Mouse (Mus musculus): ENCODE results near the gene Arhgap15.

The Arhgap15 gene

GRCm38 (mm10) chr2:44165789-44166188 lies 417.2 kb downstream of the Arhgap15 start:
- DNase-seq (ENCODE audit: low read depth, low spot score) = no peak

GRCm38 (mm10) chr2:44166716-44167115 lies 418.1 kb downstream of the Arhgap15 start:
- no peak for DNase-seq (ENCODE audit: low read depth, low spot score)

- DNase-seq (ENCODE audit: low read depth, low spot score) = no peak
Measured at GRCm38 (mm10) chr2:44184476-44184875, 435.9 kb downstream of the Arhgap15 start.

DNA sequence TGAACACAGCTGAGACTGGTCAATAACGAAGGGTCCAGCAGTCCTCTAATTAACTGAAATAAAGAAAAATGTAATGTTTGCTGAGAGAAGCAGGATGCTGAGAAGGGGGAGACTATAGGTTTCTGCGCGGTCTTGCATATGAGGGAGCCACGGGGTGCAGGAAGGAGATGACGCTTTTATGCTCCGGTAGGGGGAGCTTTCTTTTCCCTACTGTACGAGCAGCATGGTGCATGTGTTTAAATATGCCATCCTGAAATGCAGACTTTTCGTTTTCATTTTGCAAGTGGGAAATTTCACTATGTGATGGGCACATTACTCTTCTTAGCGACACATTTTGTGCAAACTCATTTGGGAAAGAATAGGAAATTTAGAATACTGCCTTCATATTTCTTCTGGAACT lies 442.1 kb downstream of the Arhgap15 start:
- peak; percentile 25 for DNase-seq (ENCODE audit: low read depth, low spot score)

DNA sequence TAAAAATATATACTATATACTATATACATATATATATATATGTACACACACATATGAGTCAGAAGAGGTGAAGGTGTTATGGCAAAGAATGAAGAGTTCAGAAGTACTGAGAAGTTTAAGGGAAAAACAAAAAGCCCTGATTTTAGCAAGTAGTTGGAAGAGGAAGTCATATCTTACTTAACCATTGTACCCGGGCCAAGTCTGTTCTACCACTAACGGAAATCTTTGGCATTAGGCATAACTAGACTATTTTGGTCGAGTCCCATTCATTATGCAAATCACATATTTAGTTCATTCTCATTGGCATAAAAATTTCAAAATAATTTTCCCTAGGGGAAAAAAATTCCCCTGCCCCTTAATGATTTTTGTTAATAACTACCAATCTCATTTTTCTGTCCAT lies 443.4 kb downstream of the Arhgap15 start:
- DNase-seq (ENCODE audit: low read depth, low spot score) = no peak

DNA sequence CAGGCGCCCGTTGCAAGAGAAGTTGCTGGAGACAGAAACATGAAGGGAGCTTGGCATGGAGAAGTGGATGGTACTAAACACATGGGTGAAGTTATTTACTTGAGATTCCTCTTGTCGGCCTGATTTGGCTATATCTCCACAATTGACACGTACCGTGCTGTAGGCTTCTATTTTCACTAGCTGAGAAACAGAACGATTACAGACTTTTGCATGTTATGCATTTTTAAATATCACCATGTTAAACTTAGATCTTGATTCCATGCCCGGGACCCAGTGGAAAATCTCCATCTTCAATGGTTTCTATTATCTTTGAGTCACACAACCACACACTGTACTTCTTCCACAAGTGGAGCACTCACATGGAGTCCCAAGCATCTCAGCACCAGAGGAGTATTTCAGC lies 466.9 kb downstream of the Arhgap15 start:
- DNase-seq (ENCODE audit: low read depth, low spot score) = no peak

DNA sequence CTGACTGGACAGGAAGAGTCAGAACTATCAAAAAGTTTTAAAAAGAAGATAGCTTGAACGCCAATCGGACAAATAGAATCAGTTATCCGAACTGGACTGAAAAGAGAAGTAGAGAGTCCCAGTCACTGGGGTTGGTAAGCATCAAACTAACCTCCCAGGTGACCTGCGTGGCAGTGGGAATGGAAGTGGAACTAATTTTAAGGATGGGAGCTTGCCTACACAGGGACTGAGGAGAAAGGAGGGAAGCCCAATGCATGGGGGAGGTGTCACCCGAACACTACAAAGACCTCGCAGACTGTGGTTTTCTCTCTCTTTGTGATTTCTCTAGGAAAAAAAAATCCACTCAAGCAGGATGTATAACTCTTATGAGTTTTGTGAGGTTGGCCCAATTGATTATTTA lies 469.2 kb downstream of the Arhgap15 start:
- DNase-seq (ENCODE audit: low read depth, low spot score) = no peak

- DNase-seq (ENCODE audit: low read depth, low spot score) = no peak
Measured at GRCm38 (mm10) chr2:44218317-44218716, 469.7 kb downstream of the Arhgap15 start.

DNA sequence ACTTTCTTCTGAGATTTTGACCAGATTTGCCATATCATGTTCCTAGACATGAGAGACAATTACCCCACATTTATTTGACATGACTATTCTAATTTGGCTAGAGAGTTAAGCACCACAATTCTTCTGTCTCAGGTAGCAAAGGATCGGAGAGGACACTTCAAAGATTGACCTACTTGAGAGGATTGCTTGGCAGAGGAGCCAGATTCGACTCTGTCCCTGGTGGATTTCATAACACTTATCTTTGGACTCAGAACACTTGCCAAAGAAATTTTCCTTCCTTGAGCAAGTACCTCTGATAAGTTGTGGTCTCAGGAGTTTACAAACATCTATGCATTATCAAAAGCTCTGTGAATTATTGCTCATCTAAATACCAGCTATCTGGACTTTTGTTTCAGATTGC lies 473.1 kb downstream of the Arhgap15 start:
- no peak for DNase-seq (ENCODE audit: low read depth, low spot score)

- peak; percentile 61 for DNase-seq (ENCODE audit: low read depth, low spot score)
Measured at GRCm38 (mm10) chr2:44222176-44222753, 473.6 kb downstream of the Arhgap15 start.

DNA sequence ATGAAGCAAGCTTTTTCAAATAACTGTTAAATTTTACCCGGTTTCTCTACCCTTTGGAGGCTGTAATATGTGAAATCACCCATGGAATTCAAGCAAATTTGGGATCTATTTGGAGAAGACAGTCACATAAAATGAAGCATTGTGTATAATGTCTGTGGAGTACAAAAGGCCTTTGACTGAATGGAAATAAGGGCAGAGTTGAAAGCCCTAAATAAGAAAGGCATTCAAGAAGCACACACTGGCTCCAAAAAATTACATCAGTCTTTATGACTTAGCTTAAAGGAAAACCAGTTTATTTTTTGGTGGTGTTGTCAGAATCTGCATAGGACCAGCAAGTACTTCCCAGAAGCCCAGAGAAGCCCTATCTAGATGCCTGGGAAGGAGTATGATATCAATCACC lies 486.2 kb downstream of the Arhgap15 start:
- no peak for DNase-seq (ENCODE audit: low read depth, low spot score)

GRCm38 (mm10) chr2:44241657-44242454 lies 493.2 kb downstream of the Arhgap15 start:
- DNase-seq (ENCODE audit: low read depth, low spot score) = no peak

DNA sequence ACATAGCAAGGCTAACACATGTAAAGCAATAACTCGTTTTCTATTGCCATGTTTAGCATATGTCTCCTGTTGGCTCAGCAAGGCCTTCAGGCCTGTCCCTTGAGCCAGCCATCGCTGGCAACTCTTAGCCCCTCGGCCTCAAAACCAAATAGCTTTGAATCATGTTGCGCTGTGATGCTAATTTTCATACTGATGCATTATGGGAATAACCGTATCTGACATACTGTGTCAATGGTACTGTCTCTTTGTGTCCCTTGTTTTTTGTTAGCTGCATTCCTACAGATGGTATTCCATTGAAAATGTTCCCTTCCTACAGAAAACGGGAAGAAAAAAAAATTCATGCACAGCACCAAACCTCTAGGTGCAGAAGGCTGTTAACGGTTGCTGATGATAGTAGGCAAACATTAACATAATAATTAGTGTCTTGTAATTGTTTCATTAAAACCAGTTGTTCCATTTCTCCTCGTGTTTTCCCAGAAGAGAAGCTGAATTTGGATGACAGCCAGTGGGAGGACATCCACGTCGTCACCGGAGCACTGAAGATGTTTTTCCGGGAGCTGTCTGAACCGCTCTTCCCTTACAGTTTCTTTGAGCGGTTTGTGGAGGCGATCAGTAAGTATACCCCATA lies 494.1 kb downstream of the Arhgap15 start:
- no peak for DNase-seq (ENCODE audit: low read depth, low spot score)

DNA sequence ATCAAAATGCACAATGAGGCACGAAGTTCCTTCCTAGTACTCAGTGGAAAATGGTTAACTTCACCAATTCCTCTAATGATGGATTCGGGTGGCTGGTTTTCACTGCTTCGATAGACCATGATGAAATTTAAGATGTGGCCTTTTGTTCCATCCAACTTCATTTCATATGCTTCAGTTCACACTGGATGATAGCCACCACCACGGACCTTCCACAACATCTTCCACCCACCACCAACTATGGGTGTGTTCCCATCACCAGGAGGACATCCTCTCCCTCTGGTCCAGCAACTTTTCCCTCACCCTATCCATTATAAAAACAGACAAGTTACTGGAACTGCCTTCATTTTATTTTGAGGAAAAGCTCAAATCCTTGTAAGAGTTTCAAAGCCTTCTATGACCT lies 506.7 kb downstream of the Arhgap15 start:
- no peak for DNase-seq (ENCODE audit: low read depth, low spot score)

- no peak for DNase-seq (ENCODE audit: low read depth, low spot score)
Measured at GRCm38 (mm10) chr2:44257946-44258345, 509.3 kb downstream of the Arhgap15 start.

- no peak for DNase-seq (ENCODE audit: low read depth, low spot score)
Measured at GRCm38 (mm10) chr2:44271455-44272346, 523.1 kb downstream of the Arhgap15 start.

GRCm38 (mm10) chr2:44272606-44273005 lies 524.0 kb downstream of the Arhgap15 start:
- DNase-seq (ENCODE audit: low read depth, low spot score) = no peak

DNA sequence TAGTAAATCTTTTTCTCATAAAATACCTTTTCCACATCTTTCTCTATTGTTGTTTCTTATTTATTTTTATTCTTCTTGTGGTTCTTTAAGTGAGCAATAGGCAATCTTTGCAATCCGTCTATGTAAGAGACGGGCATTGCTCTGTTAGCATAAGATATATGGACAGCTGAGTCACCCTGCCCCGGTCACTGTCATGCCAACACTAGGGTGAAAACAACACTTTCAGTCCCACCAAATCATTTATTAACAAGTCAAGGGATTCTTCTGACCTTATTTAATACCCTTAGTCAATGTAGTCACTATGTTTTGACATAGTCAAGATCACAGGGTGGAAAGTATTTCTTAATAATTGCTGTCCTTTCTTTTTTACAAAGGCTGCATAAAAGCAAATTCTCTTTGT lies 525.8 kb downstream of the Arhgap15 start:
- DNase-seq (ENCODE audit: low read depth, low spot score) = no peak

DNA sequence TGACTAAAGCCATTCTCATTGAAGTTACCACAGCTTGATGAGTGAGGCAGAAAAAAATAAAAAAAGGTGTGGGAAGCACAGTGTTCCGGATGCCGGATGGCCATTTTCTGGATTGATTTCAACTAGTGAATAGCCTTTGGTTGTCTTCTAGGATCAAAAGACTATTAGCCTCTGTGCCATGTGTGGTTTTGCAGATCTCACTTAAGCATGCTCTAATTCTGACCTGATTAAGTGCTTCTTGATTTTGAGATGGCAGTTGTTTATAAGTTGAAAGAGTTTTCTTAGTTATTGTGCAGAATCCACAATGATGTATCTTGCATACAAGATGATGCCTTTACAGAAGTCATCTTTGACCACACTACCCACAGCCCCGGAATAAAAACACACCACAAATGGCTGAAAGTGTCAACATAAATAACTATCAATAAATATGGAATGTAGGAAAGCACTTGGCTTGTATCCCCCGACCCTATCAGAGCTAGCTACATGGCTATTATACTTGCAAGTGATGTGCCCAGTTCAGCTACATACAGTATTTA lies 537.6 kb downstream of the Arhgap15 start:
- DNase-seq (ENCODE audit: low read depth, low spot score) = no peak

GRCm38 (mm10) chr2:44299156-44299555 lies 550.5 kb downstream of the Arhgap15 start:
- DNase-seq (ENCODE audit: low read depth, low spot score) = no peak

- no peak for DNase-seq (ENCODE audit: low read depth, low spot score)
Measured at GRCm38 (mm10) chr2:44299909-44300308, 551.3 kb downstream of the Arhgap15 start.

- no peak for DNase-seq (ENCODE audit: low read depth, low spot score)
Measured at GRCm38 (mm10) chr2:44300466-44300865, 551.8 kb downstream of the Arhgap15 start.
